Mouse (Mus musculus) cerebellum, adult (tissue): ENCODE results near the gene Ehhadh.
A peak's percentile ranks its signal among the peaks of the same experiment; 100 is the strongest.
"Not testable (repeated sequence)": the region's sequence is repeated elsewhere in the genome, so short reads cannot be mapped to it uniquely, and the experiment has no call there.

Experiments
- ATAC-seq: cut with Nextera tagmentation; 2 replicates; pipeline ENCODE4 v1.9.2; 2017; ENCODE audit warnings: mild to moderate bottlenecking, moderate library complexity, mixed read lengths; ENCODE audit not compliant: insufficient number of reproducible peaks, low FRiP score, low TSS enrichment

Gene Ehhadh

DNA sequence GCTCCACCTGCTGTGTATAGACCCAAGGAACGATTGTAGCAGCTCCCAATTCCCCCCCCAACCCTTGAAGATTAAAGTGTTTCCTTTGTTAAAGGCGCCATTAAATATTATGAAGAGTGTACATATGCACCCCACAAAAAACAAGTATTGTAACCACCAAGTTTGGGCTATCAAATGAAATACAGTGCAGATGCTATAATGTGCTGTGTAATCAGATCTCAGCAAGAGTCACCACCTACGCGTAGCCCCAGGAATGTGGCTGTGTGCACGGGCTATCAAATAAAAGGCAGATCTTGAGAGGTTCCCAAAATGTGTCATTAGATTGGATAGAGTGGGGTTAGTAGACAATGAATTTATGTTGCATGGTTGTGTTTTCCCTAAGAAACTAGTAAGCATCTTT is 7.5 kb upstream of the Ehhadh start:
- ATAC-seq = no peak

- ATAC-seq = no peak
Observed at GRCm38 (mm10) chr16:21794697-21795045, 7.1 kb upstream of the Ehhadh start.

DNA sequence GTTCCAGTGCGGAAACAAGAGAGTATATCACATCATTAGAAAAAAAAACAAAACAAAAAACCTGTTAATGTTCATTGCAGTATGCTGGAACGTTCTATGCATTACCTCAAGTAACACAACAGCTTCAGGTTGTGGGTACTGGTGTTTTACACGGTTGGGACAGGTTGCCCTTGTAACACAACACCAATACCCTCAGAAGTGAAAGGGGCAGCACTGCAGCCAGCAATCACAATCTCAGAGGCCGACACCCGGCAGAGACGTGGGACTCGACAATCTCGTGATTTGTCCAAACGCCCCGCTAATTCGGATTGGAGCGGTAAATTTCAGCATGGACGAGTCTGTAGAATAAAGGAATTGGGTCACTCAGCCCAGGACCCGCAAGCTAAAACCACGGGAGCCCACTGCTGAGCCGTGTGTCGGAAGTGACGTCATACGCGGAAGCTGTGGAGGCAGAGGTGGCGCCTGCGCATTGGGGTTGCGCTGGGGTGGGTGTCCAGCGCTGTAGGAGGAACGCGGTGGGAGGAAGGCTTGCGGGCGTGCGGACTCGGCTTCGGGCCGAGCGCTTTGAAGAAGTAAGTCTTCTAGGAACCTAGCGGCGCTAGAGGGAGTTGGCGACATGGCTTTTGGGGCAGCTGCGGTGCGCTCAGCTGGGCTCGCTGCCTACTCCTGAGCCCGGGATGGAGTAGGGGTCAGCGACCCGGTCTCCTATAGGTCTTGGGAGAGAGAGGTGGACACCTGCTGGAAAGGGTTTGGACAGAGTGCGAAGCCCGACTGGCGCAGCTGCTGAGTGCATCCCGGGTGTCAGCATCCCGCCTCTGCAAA is 6.5 kb upstream of the Ehhadh start, which contains the start of gene Map3k13:
Gene Map3k13, plus strand, starts transcription at position 472 of the 822 bp plus-strand sequence.
- ATAC-seq = peak; percentile 98

DNA sequence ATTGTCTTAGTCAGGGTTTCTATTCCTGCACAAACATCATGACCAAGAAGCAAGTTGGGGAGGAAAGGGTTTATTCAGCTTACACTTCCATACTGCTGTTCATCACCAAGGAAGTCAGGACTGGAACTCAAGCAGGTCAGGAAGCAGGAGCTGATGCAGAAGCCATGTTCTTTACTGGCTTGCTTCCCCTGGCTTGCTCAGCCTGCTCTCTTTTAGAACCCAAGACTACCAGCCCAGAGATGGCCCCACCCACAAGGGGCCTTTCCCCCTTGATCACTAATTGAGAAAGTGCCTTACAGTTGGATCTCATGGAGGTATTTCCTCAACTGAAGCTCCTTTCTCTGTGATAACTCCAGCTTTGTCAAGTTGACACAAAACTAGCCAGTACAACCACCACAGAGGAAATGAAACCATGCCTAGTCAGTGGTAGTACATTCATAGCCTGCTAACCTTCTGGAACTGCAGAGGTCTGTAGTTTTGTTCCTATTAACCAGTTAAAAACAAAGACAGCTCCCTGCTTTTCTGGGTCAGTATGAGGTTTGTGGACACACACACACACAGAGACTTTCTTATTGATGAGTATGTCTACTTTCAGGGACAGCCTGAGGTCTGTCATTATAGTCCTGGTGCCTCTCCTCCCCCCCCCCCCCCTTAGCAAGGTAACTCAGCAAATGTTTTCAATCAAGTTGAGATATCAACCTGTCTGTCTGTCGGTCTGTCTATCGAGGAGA is 5.6 kb upstream of the Ehhadh start:
- ATAC-seq = not testable (repeated sequence)

GRCm38 (mm10) chr16:21791779-21792178 is 4.2 kb upstream of the Ehhadh start:
- no peak for ATAC-seq

- no peak for ATAC-seq
Observed at GRCm38 (mm10) chr16:21790469-21790868, 2.9 kb upstream of the Ehhadh start.

DNA sequence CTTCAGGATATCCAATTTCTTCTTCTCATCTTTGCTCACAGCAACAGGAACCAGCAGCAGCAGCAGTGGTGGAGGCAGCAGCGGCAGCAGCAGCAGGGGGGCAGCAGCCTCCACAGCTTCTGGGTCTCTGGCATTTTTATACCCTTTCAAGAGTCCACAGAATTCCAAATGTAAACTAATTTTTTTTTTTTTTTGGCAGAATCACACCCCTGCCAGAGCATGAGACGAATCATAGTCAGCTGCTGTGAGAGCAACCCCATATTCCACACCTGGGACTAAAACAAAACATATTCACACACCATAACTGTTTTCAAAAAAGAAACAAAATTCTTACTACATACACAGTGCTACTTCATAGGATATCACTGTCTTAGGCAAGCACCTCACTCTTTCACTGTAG is 1.6 kb upstream of the Ehhadh start:
- ATAC-seq = no peak

GRCm38 (mm10) chr16:21788581-21788980 is 974 bp upstream of the Ehhadh start:
- no peak for ATAC-seq

DNA sequence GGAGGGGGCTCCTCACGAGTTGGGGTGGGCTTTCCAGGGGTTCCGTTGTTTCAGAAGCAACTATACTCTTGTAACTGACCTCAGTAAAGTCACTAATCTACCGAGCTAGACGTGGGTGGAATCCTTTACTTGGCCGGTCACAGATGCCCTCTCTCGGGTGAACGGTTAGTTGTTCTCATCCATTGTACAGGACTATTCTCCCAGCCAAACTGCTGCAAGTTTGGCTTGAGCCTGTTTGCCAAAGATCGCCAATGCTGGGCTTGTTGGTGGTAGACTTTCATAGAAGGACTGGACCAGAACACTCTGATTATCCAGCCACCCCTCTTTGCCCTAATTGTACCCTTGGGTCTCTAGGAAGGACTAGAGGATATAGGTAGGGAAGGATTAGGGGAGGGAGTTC is 1.3 kb downstream of the Ehhadh start:
- ATAC-seq = no peak

- no peak for ATAC-seq
Observed at GRCm38 (mm10) chr16:21785000-21785399, 2.6 kb downstream of the Ehhadh start.

DNA sequence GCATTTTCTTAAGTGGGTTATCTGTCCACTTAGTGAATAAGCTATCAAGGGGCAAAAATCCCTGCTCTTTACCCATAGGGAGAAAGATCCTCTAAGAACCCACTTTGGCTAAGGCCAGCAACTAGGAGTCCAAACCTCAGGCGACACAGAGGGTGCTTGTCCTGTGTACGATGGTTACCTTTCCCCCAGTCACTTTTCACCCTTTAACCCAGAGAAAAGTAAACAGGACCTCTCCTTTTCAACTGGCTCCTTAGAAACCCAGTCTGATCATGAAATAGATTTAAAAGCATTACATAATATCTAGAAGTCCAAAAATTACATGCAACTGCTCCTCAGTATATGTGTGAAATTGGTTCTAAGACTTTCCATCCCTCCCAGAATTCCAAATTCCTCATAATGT is 4.8 kb downstream of the Ehhadh start:
- ATAC-seq = no peak

DNA sequence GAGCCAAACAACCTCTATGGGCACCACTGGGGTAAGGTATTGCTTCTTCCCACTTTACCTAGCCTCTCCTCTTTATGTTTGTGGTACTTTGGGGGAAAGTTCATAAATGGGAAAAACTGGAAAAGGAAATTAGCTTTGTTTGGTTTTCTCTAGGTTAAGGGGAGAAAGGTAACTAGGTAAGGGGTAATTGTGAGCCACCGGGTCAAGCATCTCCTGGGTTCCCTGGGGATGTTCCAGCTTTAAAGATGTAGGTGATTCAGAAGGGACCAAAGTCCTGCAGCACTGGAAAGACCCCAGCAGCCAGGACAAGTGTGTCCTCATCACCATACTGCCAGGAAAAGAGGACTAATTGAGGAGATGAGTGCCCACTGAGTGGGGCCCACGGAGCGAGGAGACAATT is 5.7 kb downstream of the Ehhadh start:
- no peak for ATAC-seq

DNA sequence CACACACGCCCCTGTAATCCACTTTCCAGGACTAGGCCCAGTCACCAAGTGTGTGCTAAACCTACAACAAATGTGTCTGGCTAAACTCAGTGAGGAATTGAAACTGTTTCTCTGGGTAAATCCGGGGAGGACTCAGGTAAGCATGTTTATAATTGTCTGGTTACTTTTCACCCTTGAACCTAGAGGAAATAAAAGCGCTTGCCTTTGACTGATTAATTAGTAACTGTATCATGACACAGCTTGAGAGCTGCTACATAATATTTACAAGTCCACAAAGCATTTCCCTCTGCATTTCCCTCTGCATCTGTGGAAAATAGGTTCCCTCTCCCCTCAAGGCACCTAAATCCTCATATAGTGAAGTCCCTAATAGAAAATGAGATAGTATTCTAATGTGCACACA is 6.3 kb downstream of the Ehhadh start:
- ATAC-seq = no peak

GRCm38 (mm10) chr16:21779149-21779548 is 8.5 kb downstream of the Ehhadh start:
- no peak for ATAC-seq

- no peak for ATAC-seq
Observed at GRCm38 (mm10) chr16:21778293-21778866, 9.2 kb downstream of the Ehhadh start.

GRCm38 (mm10) chr16:21774725-21775124 is 12.9 kb downstream of the Ehhadh start:
- no peak for ATAC-seq

DNA sequence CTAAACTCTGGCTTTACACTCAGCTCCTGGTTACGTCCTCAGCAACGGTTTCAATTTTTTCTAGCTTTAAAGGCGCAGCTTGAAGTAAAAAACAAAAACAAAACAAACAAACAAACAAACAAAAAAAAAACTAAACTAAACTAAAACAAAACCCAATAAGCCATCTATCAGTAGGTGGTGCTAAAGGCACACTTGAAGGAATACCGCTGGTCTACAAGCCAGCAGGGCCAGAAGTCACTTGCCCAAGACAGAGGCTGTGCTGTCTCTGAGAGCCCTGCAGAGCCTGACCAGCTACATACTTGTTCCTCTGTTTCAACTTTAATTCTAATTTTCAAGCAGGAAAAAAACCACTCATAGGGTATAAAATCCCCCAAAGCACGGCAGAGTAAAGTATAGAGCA is 17.9 kb downstream of the Ehhadh start:
- ATAC-seq = no peak

DNA sequence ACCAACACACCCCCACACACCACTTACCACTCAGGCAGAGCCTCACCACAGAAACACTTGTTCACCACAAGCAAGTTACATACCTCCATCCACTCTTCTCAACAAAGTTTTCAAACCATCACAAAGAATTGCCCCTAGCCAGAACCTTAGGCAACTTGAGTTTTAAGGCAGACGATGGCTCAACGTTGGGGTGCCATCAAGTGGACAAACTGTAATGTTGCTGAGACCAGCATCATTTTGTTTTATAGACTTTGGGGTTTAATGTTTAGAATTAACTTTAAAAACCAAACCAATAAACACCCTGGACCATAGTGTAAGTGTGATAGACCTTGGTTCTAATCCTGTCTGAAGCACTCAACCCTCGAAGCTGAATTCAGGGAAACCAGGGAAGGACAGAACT is 19.4 kb downstream of the Ehhadh start:
- ATAC-seq = no peak

GRCm38 (mm10) chr16:21758447-21758846 is 29.2 kb downstream of the Ehhadh start:
- no peak for ATAC-seq

DNA sequence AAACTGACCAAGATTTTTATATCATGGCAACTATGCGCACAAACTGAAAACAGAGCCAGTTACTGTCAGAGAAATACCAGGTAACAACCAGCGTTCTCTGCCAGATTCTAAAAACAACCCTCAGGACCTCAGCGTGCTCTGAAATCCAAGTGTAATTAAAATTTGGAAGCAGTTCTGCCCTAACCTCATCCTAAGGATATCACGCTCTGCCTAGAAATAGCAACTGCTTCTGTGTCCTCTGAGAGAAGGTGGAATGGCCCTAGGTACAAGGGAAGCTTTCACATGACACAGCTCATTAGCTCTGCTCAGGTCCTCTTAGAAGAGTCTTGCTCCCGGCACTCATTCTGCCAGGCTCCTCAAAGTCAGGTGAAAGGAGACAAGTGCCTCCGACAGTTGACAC is 44.2 kb downstream of the Ehhadh start:
- ATAC-seq = no peak

DNA sequence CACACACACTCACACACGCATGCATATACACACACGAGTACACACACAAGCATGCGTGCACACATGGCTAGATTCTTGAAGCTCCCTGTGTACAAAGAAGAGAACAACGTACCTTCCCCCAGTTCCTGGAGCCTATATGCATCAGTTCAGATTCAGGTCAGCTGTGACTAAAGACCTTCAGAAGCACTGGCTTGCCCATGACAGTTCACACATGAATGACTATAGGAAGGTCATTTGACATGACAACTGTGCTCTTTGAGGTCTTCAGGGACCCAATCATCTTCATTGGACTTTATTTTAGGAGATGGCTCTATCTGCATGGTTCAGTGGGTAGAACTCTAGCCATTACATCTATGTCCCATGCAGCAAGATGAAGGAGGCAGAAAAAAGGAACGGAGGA is 44.7 kb downstream of the Ehhadh start:
- ATAC-seq = no peak
